18 mouse cellular contexts compared by ENCODE assay signal in genomic region chr10:40098441-40098840, GRCm38 (mm10). TPM values are rescaled to one million over a fixed set of nuclear protein-coding genes. Genes with fewer than 3 reads are reported as not detected.
A peak's percentile ranks its signal among the peaks of the same experiment; 100 is the strongest.
DNase-seq lines count a peak whose midpoint lies in the region; ATAC-seq lines count a peak whose summit lies in the region.
"Had no signal": no experiment of that assay in that cellular context is flagged by ENCODE, and none has a peak within 500 bp of the region (broad histone marks: within the 10 kb centered on the region; RNA-seq: fewer than 3 reads in every experiment).

No protein-coding gene starts in this region.

- H3K4me1 ChIP-seq in forebrain, embryonic 15.5 days, result no peaks in the 10 kb centered on the region
- H3K4me1 ChIP-seq: embryonic facial prominence, embryonic 10.5 days; hindbrain, embryonic 15.5 days had no signal

- 36% methylated on average over 1 of the region's 1 CpGs for WGBS in macrophage (ENCODE audit: missing documents)
- 85% methylated on average over 1 of the region's 1 CpGs for WGBS in forebrain, embryonic 15.5 days

- H3K9me3 ChIP-seq in forebrain, embryonic 15.5 days, result no peaks in the 10 kb centered on the region
- H3K9me3 ChIP-seq: embryonic facial prominence, embryonic 10.5 days; heart, embryonic 13.5 days; hindbrain, embryonic 15.5 days had no signal

- peak overlapping the region; percentile 65 for H3K27ac ChIP-seq in macrophage
- no peak overlapping the region for H3K27ac ChIP-seq in forebrain, embryonic 15.5 days (replicated peaks)
- H3K27ac ChIP-seq: embryonic facial prominence, embryonic 10.5 days; heart, embryonic 13.5 days; hindbrain, embryonic 15.5 days had no signal

- peak; percentile 47 for DNase-seq in 3T3-L1 (ENCODE audit: low read depth, low spot score)
- peak; percentile 61 for DNase-seq in 416B (ENCODE audit: low read depth)
- peak; percentile 67 for DNase-seq in brain, adult 2 months (ENCODE audit: low read depth, low spot score)
- DNase-seq: adrenal gland, adult 2 months; adrenal gland, postnatal 36 days; cerebellum, adult 18-20 months; cerebellum, adult 9-11 months; cerebellum, postnatal 36 days; gastrocnemius, postnatal 14 days; heart, postnatal 36 days had no signal

- peaks cover 3% of the 10 kb centered on the region; the same call in 1 of the 2 replicates for H3K36me3 ChIP-seq in macrophage (ENCODE audit: inconsistent target)
- no peaks in the 10 kb centered on the region for H3K36me3 ChIP-seq in forebrain, embryonic 15.5 days
- H3K36me3 ChIP-seq: embryonic facial prominence, embryonic 10.5 days; heart, embryonic 13.5 days; hindbrain, embryonic 15.5 days had no signal

- no peak overlapping the region for H3K4me3 ChIP-seq in macrophage (ENCODE audit: inconsistent target)
- H3K4me3 ChIP-seq in forebrain, embryonic 15.5 days, result no peak overlapping the region
- H3K4me3 ChIP-seq: embryonic facial prominence, embryonic 10.5 days; heart, embryonic 13.5 days; hindbrain, embryonic 15.5 days had no signal

- H3K27me3 ChIP-seq in forebrain, embryonic 15.5 days, result no peaks in the 10 kb centered on the region
- H3K27me3 ChIP-seq: heart, embryonic 13.5 days; hindbrain, embryonic 15.5 days had no signal

- peaks cover 81% of the 10 kb centered on the region for H3K79me2 ChIP-seq in macrophage (ENCODE audit: inconsistent target)

- no peak overlapping the region for H3K4me2 ChIP-seq in forebrain, embryonic 15.5 days (replicated peaks)
- H3K4me2 ChIP-seq: heart, embryonic 13.5 days; hindbrain, embryonic 15.5 days had no signal

- H3K9ac ChIP-seq in forebrain, embryonic 15.5 days (replicated peaks), result no peak overlapping the region
- H3K9ac ChIP-seq: heart, embryonic 13.5 days; hindbrain, embryonic 15.5 days had no signal

- ATAC-seq in cerebellum, adult (ENCODE audit: insufficient number of reproducible peaks, low FRiP score, low TSS enrichment), result no peak
- no peak for ATAC-seq in forebrain, embryonic 15.5 days (replicated peaks)
- ATAC-seq: forebrain, embryonic 14.5 days; intestine, postnatal 0 days had no signal

RNA-seq across cellular contexts. Expression of gene Slc16a10, which starts 43.6 kb away (rescaled TPM):
- 100 to 1,000 TPM in 15 of 26 experiments, 10 to 100 TPM in 11; 13.1 to 439 (median 135) TPM for total RNA-seq in macrophage (2018; cell fraction: chromatin; rRNA removed)
- total RNA-seq in macrophage (2018; cell fraction: cytosol; rRNA removed), result 10 to 100 TPM; 27.7 to 75.5 (median 38.9) TPM
- total RNA-seq in macrophage (2018; cell fraction: nucleus; rRNA removed), result 100 to 1,000 TPM in 18 of 26 experiments, 10 to 100 TPM in 8; 57.0 to 318 (median 156) TPM
- polyA plus RNA-seq in macrophage (2018), result 22.9 to 56.7 TPM (median 32.9 TPM) in 3 replicates
- polyA plus RNA-seq in forebrain, embryonic 15.5 days (2015; fragmentation: Nextera tagmentation; extraction: Ambion mirVana), result 3.1 and 3.3 TPM in 2 replicates
